Mouse (Mus musculus): ENCODE measurements at regions not wholly inside any gene's neighbourhood (a gene's known extent, or its start where the extent isn't known, plus 50 kb on each side); places are given as distances from the start of the nearest gene placed in this dataset.
A peak's percentile ranks its signal among the peaks of the same experiment; 100 is the strongest.

GRCm38 (mm10) chr2:46993126-46993525, 1820.8 kb upstream of the Acvr2a start:
- H3K4me3 ChIP-seq (replicated peaks; ENCODE audit: low read depth, low read length), result no peak overlapping the region
- no peaks in the 10 kb centered on the region for H3K4me1 ChIP-seq (replicated peaks; ENCODE audit: insufficient read depth, low read length)
- H3K27ac ChIP-seq, result no peak overlapping the region
- H3K9ac ChIP-seq (ENCODE audit: low read depth, low read length), result no peak overlapping the region
- H3K27me3 ChIP-seq (ENCODE audit: insufficient read depth, low read length), result no peaks in the 10 kb centered on the region
- no peak overlapping the region for H3K4me2 ChIP-seq (ENCODE audit: low read length)
- peak; percentile 74 for DNase-seq (ENCODE audit: low spot score)
- H3K9me3 ChIP-seq (replicated peaks; ENCODE audit: low read length), result no peaks in the 10 kb centered on the region
- ATAC-seq (replicated peaks; ENCODE audit: low FRiP score, low read depth), result no peak
- no peak for TF ChIP-seq CTCF (IDR thresholded peaks at IDR 0.05; ENCODE audit: low read depth)
- no peaks in the 10 kb centered on the region for H3K36me3 ChIP-seq (ENCODE audit: insufficient read depth, low read length)
- WGBS, result 57% methylated on average over 3 of the region's 3 CpGs

GRCm38 (mm10) chr2:46992672-46993071, 1821.2 kb upstream of the Acvr2a start:
- no peak overlapping the region for H3K9ac ChIP-seq (ENCODE audit: low read depth, low read length)
- H3K4me1 ChIP-seq (replicated peaks; ENCODE audit: insufficient read depth, low read length), result no peaks in the 10 kb centered on the region
- no peak for TF ChIP-seq CTCF (IDR thresholded peaks at IDR 0.05; ENCODE audit: low read depth)
- H3K36me3 ChIP-seq (ENCODE audit: insufficient read depth, low read length), result no peaks in the 10 kb centered on the region
- ATAC-seq (replicated peaks; ENCODE audit: low FRiP score, low read depth), result no peak
- peak; percentile 54 for DNase-seq (ENCODE audit: low spot score)
- H3K27me3 ChIP-seq (ENCODE audit: insufficient read depth, low read length), result no peaks in the 10 kb centered on the region
- no peaks in the 10 kb centered on the region for H3K9me3 ChIP-seq (replicated peaks; ENCODE audit: low read length)
- 61% methylated on average over 3 of the region's 3 CpGs for WGBS
- no peak overlapping the region for H3K27ac ChIP-seq
- no peak overlapping the region for H3K4me2 ChIP-seq (ENCODE audit: low read length)
- H3K4me3 ChIP-seq (replicated peaks; ENCODE audit: low read depth, low read length), result no peak overlapping the region

GRCm38 (mm10) chr2:46986689-46987088, 1827.2 kb upstream of the Acvr2a start:
- ATAC-seq (replicated peaks; ENCODE audit: low FRiP score, low read depth) (no peak), DNase-seq (ENCODE audit: low spot score) (peak; percentile 16)
- no peak overlapping the region for H3K4me3 ChIP-seq (replicated peaks; ENCODE audit: low read depth, low read length)
- H3K9ac ChIP-seq (ENCODE audit: low read depth, low read length), result no peak overlapping the region
- H3K4me2 ChIP-seq (ENCODE audit: low read length), result no peak overlapping the region
- 63% methylated on average over 2 of the region's 2 CpGs for WGBS
- no peak for TF ChIP-seq CTCF (IDR thresholded peaks at IDR 0.05; ENCODE audit: low read depth)
- H3K36me3 ChIP-seq (ENCODE audit: insufficient read depth, low read length), result no peaks in the 10 kb centered on the region
- H3K9me3 ChIP-seq (replicated peaks; ENCODE audit: low read length), result no peaks in the 10 kb centered on the region
- H3K4me1 ChIP-seq (replicated peaks; ENCODE audit: insufficient read depth, low read length), result no peaks in the 10 kb centered on the region
- no peaks in the 10 kb centered on the region for H3K27me3 ChIP-seq (ENCODE audit: insufficient read depth, low read length)
- H3K27ac ChIP-seq, result no peak overlapping the region

- Histone ChIP-seq H3K4me3 (replicated peaks; ENCODE audit: low read depth, low read length) (no peak overlapping the region), H3K27ac (no peak overlapping the region), H3K9me3 (replicated peaks; ENCODE audit: low read length) (no peaks in the 10 kb centered on the region), H3K4me2 (ENCODE audit: low read length) (no peak overlapping the region), H3K9ac (ENCODE audit: low read depth, low read length) (no peak overlapping the region), H3K27me3 (ENCODE audit: insufficient read depth, low read length) (no peaks in the 10 kb centered on the region), H3K4me1 (replicated peaks; ENCODE audit: insufficient read depth, low read length) (no peaks in the 10 kb centered on the region), H3K36me3 (ENCODE audit: insufficient read depth, low read length) (no peaks in the 10 kb centered on the region)
- WGBS, result 87% methylated on average over 4 of the region's 4 CpGs
- DNase-seq (ENCODE audit: low spot score), result no peak
- no peak for ATAC-seq (replicated peaks; ENCODE audit: low FRiP score, low read depth)
- no peak for TF ChIP-seq CTCF (IDR thresholded peaks at IDR 0.05; ENCODE audit: low read depth)
These were observed 1827.8 kb upstream of the Acvr2a start for GRCm38 (mm10) chr2:46985915-46986672.

- Histone ChIP-seq H3K4me1 (replicated peaks; ENCODE audit: insufficient read depth, low read length) (no peaks in the 10 kb centered on the region), H3K9me3 (replicated peaks; ENCODE audit: low read length) (no peaks in the 10 kb centered on the region), H3K9ac (ENCODE audit: low read depth, low read length) (no peak overlapping the region), H3K4me3 (replicated peaks; ENCODE audit: low read depth, low read length) (no peak overlapping the region), H3K36me3 (ENCODE audit: insufficient read depth, low read length) (no peaks in the 10 kb centered on the region), H3K4me2 (ENCODE audit: low read length) (no peak overlapping the region), H3K27ac (no peak overlapping the region), H3K27me3 (ENCODE audit: insufficient read depth, low read length) (no peaks in the 10 kb centered on the region)
- 74% methylated on average over 7 of the region's 7 CpGs for WGBS
- ATAC-seq (replicated peaks; ENCODE audit: low FRiP score, low read depth), result no peak
- DNase-seq (ENCODE audit: low spot score), result no peak
- no peak for TF ChIP-seq CTCF (IDR thresholded peaks at IDR 0.05; ENCODE audit: low read depth)
These were observed 1823.7 kb upstream of the Zeb2 start for GRCm38 (mm10) chr2:46940628-46941530.

GRCm38 (mm10) chr2:46932831-46933230, 1815.6 kb upstream of the Zeb2 start:
- H3K4me2 ChIP-seq (ENCODE audit: low read length), result no peak overlapping the region
- 85% methylated on average over 1 of the region's 1 CpGs for WGBS
- H3K27ac ChIP-seq, result no peak overlapping the region
- no peak overlapping the region for H3K4me3 ChIP-seq (replicated peaks; ENCODE audit: low read depth, low read length)
- H3K9ac ChIP-seq (ENCODE audit: low read depth, low read length), result no peak overlapping the region
- no peak for DNase-seq (ENCODE audit: low spot score)
- no peaks in the 10 kb centered on the region for H3K4me1 ChIP-seq (replicated peaks; ENCODE audit: insufficient read depth, low read length)
- TF ChIP-seq CTCF (IDR thresholded peaks at IDR 0.05; ENCODE audit: low read depth), result no peak
- H3K9me3 ChIP-seq (replicated peaks; ENCODE audit: low read length), result no peaks in the 10 kb centered on the region
- no peak for ATAC-seq (replicated peaks; ENCODE audit: low FRiP score, low read depth)
- H3K36me3 ChIP-seq (ENCODE audit: insufficient read depth, low read length), result no peaks in the 10 kb centered on the region
- no peaks in the 10 kb centered on the region for H3K27me3 ChIP-seq (ENCODE audit: insufficient read depth, low read length)

All from kidney, postnatal 0 days (tissue).